Mouse (Mus musculus): Measurements from ENCODE around the gene Sars. TPM values are rescaled to one million over a fixed set of nuclear protein-coding genes. Genes with fewer than 3 reads are reported as not detected.

Sars gene
- polyA plus RNA-seq, 1 experiment from 2014 or later = 227 TPM

DNA sequence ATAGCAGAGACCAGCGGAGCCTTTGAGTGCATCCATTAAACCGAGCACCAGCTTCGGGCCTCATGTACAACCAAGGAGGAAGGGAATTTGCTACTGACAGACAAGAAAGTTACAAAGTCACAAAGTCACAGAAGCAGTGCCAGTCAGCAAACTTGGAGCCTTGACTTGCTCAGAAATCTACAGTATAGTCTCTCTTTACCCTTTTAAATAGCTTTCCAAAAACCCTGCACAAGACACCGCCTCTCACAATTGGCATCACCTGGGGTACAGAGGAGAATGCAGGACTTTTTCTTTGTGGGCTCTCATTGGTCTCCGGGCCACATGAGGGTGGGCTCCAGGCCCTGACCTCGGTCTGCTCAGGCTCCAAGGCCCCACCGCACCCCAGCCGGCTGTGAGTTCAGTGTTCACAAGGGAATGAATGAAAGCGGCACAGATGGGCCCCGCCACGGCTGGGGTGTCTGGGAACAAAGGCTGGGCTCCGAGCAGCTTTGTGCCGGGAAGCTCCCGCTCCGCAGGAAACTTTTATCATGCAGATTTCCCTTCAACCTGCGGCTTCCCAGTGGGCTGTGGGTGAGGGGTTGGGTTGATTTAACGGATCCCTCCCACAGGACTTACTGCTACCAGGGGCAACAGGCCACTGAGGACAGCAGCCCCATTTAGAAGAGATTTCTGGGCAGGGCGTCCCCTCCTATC, 11.7 kb downstream of the Sars start:
- Histone ChIP-seq H3K27ac (ENCODE audit: low read depth, low read length) (peak overlapping the region; percentile 96), H3K9me3 (replicated peaks; ENCODE audit: control insufficient read depth, low read length) (no peaks in the 10 kb centered on the region), H3K4me1 (ENCODE audit: control insufficient read depth, insufficient read depth, low read length) (peaks cover 37% of the 10 kb centered on the region), H3K27me3 (replicated peaks; ENCODE audit: control insufficient read depth, insufficient read depth, low read length) (no peaks in the 10 kb centered on the region), H3K9ac (ENCODE audit: low read length) (peak overlapping the region; percentile 49), H3K36me3 (ENCODE audit: control insufficient read depth, insufficient read depth, low read length) (peaks cover 71% of the 10 kb centered on the region), H3K4me2 (ENCODE audit: low read length) (peak overlapping the region; percentile 38), H3K4me3 (ENCODE audit: low read depth, low read length) (no peak overlapping the region)
- peak; percentile 86 for ATAC-seq
- 3% methylated on average over 18 of the region's 18 CpGs for WGBS
- peak; percentile 93 for DNase-seq (ENCODE audit: low spot score)

GRCm38 (mm10) chr3:108432542-108433187, 12.3 kb downstream of the Sars start:
- peak overlapping the region; percentile 38 for H3K4me2 ChIP-seq (ENCODE audit: low read length)
- peaks cover 37% of the 10 kb centered on the region for H3K4me1 ChIP-seq (ENCODE audit: control insufficient read depth, insufficient read depth, low read length)
- no peaks in the 10 kb centered on the region for H3K27me3 ChIP-seq (replicated peaks; ENCODE audit: control insufficient read depth, insufficient read depth, low read length)
- no peak overlapping the region for H3K4me3 ChIP-seq (ENCODE audit: low read depth, low read length)
- DNase-seq (ENCODE audit: low spot score) (peak; percentile 92), ATAC-seq (peak; percentile 85)
- no peaks in the 10 kb centered on the region for H3K9me3 ChIP-seq (replicated peaks; ENCODE audit: control insufficient read depth, low read length)
- H3K36me3 ChIP-seq (ENCODE audit: control insufficient read depth, insufficient read depth, low read length) = peaks cover 78% of the 10 kb centered on the region
- peak overlapping the region; percentile 49; the same call in 1 of the 2 replicates for H3K9ac ChIP-seq (ENCODE audit: low read length)
- 5% methylated on average over 13 of the region's 13 CpGs for WGBS
- H3K27ac ChIP-seq (ENCODE audit: low read depth, low read length) = peak overlapping the region; percentile 96

DNA sequence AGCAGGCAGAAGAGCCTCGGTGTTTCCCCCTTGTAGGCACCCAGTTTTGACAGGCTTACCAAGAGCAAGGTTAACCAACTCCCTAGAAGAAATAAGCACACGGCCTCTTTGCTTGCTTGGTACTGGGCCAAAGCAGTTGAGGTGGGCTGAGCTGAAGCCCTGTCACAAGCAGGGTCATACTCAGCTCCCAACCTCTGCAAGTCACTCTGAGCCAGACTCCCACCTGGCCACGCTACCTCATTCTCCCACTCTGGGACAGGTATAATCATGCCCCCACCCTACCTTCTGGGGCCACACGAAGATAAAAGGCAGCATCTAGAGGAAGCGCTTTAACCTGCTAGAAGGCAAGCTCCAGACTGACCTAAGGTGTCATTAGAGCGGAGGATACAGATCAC, 19.4 kb downstream of the Sars start:
- peaks cover 24% of the 10 kb centered on the region for H3K4me1 ChIP-seq (ENCODE audit: control insufficient read depth, insufficient read depth, low read length)
- H3K36me3 ChIP-seq (ENCODE audit: control insufficient read depth, insufficient read depth, low read length) = peaks cover 52% of the 10 kb centered on the region
- no peaks in the 10 kb centered on the region for H3K9me3 ChIP-seq (replicated peaks; ENCODE audit: control insufficient read depth, low read length)
- H3K4me3 ChIP-seq (ENCODE audit: low read depth, low read length) = no peak overlapping the region
- H3K4me2 ChIP-seq (ENCODE audit: low read length) = no peak overlapping the region
- ATAC-seq = no peak
- no peak overlapping the region for H3K27ac ChIP-seq (ENCODE audit: low read depth, low read length)
- DNase-seq (ENCODE audit: low spot score) = no peak
- 73% methylated on average over 6 of the region's 6 CpGs for WGBS
- H3K9ac ChIP-seq (ENCODE audit: low read length) = no peak overlapping the region
- no peaks in the 10 kb centered on the region for H3K27me3 ChIP-seq (replicated peaks; ENCODE audit: control insufficient read depth, insufficient read depth, low read length)

DNA sequence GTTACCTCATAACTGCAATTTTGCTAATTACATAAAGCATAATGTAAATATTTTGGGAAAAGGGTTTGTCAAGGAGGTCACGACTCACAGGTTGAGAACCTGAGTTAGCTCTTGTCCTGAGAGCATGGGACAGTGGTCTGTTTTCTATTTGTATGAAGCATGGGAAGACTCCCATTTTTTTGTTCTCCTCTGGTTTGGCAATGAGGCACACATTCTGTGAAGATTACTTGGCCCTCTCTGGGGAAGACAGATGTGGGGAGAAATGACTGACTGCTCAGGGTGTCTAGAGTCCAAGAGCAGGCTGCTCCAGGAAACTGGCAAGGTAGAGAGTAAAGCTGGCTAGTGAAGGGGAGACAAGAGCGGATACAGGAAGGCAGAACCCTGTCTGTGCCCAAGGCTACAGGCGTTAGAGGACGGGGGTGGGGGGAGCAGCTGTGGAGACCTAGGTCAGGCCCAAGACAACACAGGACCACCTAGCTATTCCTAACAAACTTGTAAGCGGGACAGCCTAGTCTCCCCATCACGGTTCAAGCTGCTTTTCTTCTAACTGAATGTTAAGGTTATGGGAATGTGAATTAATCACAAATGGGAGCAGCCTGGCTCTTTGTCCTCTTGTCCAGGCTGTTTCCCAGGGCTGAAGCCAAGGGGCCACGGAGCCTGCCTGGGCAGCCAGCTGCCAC, 19.9 kb downstream of the Sars start:
- H3K9me3 ChIP-seq (replicated peaks; ENCODE audit: control insufficient read depth, low read length) = no peaks in the 10 kb centered on the region
- H3K4me2 ChIP-seq (ENCODE audit: low read length) = no peak overlapping the region
- no peak overlapping the region for H3K4me3 ChIP-seq (ENCODE audit: low read depth, low read length)
- H3K27ac ChIP-seq (ENCODE audit: low read depth, low read length) = peak overlapping the region; percentile 65; the same call in 1 of the 2 replicates
- H3K36me3 ChIP-seq (ENCODE audit: control insufficient read depth, insufficient read depth, low read length) = peaks cover 48% of the 10 kb centered on the region
- 58% methylated on average over 7 of the region's 7 CpGs for WGBS
- no peak for ATAC-seq
- DNase-seq (ENCODE audit: low spot score) = no peak
- peaks cover 24% of the 10 kb centered on the region for H3K4me1 ChIP-seq (ENCODE audit: control insufficient read depth, insufficient read depth, low read length)
- H3K27me3 ChIP-seq (replicated peaks; ENCODE audit: control insufficient read depth, insufficient read depth, low read length) = no peaks in the 10 kb centered on the region
- H3K9ac ChIP-seq (ENCODE audit: low read length) = no peak overlapping the region

- ATAC-seq (peak; percentile 88), DNase-seq (ENCODE audit: low spot score) (peak; percentile 90)
- Histone ChIP-seq H3K9me3 (replicated peaks; ENCODE audit: control insufficient read depth, low read length) (no peaks in the 10 kb centered on the region), H3K4me1 (ENCODE audit: control insufficient read depth, insufficient read depth, low read length) (peaks cover 24% of the 10 kb centered on the region), H3K4me3 (ENCODE audit: low read depth, low read length) (peak overlapping the region; percentile 4; the same call in 1 of the 2 replicates), H3K36me3 (ENCODE audit: control insufficient read depth, insufficient read depth, low read length) (peaks cover 40% of the 10 kb centered on the region), H3K9ac (ENCODE audit: low read length) (peak overlapping the region; percentile 21), H3K27ac (ENCODE audit: low read depth, low read length) (peak overlapping the region; percentile 65), H3K4me2 (ENCODE audit: low read length) (peak overlapping the region; percentile 39), H3K27me3 (replicated peaks; ENCODE audit: control insufficient read depth, insufficient read depth, low read length) (no peaks in the 10 kb centered on the region)
- WGBS = 21% methylated on average over 11 of the region's 11 CpGs
These were observed 20.9 kb downstream of the Sars start for GRCm38 (mm10) chr3:108423844-108424801.

GRCm38 (mm10) chr3:108423006-108423405, 22.0 kb downstream of the Sars start:
- ATAC-seq (0 out of 2 replicates have a peak, but pooled peaks have one; percentile 4), DNase-seq (ENCODE audit: low spot score) (peak; percentile 51)
- Histone ChIP-seq H3K9ac (ENCODE audit: low read length) (peak overlapping the region; percentile 21), H3K4me3 (ENCODE audit: low read depth, low read length) (no peak overlapping the region), H3K4me1 (ENCODE audit: control insufficient read depth, insufficient read depth, low read length) (peaks cover 24% of the 10 kb centered on the region), H3K27me3 (replicated peaks; ENCODE audit: control insufficient read depth, insufficient read depth, low read length) (no peaks in the 10 kb centered on the region), H3K36me3 (ENCODE audit: control insufficient read depth, insufficient read depth, low read length) (peaks cover 29% of the 10 kb centered on the region), H3K27ac (ENCODE audit: low read depth, low read length) (peak overlapping the region; percentile 65; the same call in 1 of the 2 replicates), H3K4me2 (ENCODE audit: low read length) (peak overlapping the region; percentile 39), H3K9me3 (replicated peaks; ENCODE audit: control insufficient read depth, low read length) (no peaks in the 10 kb centered on the region)
- WGBS = 32% methylated on average over 6 of the region's 6 CpGs

DNA sequence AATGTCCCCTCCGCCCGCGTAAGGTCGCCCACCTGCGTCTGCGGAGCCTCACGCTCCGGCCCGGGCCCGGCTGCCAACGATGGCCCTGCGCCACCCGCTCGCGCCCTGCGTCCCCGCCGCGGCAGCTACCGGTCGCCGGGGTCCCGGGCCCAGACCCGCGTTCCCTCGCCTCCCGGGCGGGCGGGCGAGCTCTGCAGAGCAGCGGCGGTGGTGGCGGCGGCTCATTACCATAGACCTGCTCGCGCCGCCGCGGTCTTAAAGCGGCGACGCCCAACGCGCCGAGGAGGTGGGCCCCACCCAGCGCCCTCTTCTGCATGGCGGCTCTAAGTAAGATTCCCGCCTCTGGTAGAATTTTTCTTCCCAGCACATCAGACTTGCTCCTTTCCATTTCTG, 29.2 kb downstream of the Sars start:
- WGBS = under 1% methylated on average over 47 of the region's 48 CpGs
- ATAC-seq (peak; percentile 91), DNase-seq (ENCODE audit: low spot score) (peak; percentile 95)
- Histone ChIP-seq H3K4me1 (ENCODE audit: control insufficient read depth, insufficient read depth, low read length) (peaks cover 23% of the 10 kb centered on the region), H3K4me3 (ENCODE audit: low read depth, low read length) (peak overlapping the region; percentile 95), H3K27me3 (replicated peaks; ENCODE audit: control insufficient read depth, insufficient read depth, low read length) (no peaks in the 10 kb centered on the region), H3K9me3 (replicated peaks; ENCODE audit: control insufficient read depth, low read length) (peaks cover 7% of the 10 kb centered on the region), H3K4me2 (ENCODE audit: low read length) (peak overlapping the region; percentile 86), H3K36me3 (ENCODE audit: control insufficient read depth, insufficient read depth, low read length) (peaks cover 29% of the 10 kb centered on the region), H3K9ac (ENCODE audit: low read length) (peak overlapping the region; percentile 98), H3K27ac (ENCODE audit: low read depth, low read length) (peak overlapping the region; percentile 94)

Measured in forebrain, embryonic 14.5 days (tissue).